In genomic region chr2:142838118-142838517, GRCm38 (mm10) we compare ENCODE assay signal across 10 mouse cellular contexts.
DNase-seq lines count a peak whose midpoint lies in the region; ATAC-seq and TF ChIP-seq lines count a peak whose summit lies in the region.
"Had no signal": no experiment of that assay in that cellular context is flagged by ENCODE, and none has a peak within 500 bp of the region (broad histone marks: within the 10 kb centered on the region; RNA-seq: fewer than 3 reads in every experiment).

No protein-coding gene starts in this region.

- intact Hi-C loops in heart, adult 2 months (cut with DNase I), result no loop called here

- no peaks in the 10 kb centered on the region for H3K27me3 ChIP-seq in heart, adult 2 months (ENCODE audit: control insufficient read depth, insufficient read depth, low read length)
- no peaks in the 10 kb centered on the region for H3K27me3 ChIP-seq in lung, embryonic 15.5 days
- H3K27me3 ChIP-seq: midbrain, embryonic 15.5 days had no signal

- H3K9ac ChIP-seq in heart, adult 2 months (ENCODE audit: low read depth, low read length), result no peak overlapping the region
- no peak overlapping the region for H3K9ac ChIP-seq in lung, embryonic 15.5 days
- H3K9ac ChIP-seq: midbrain, embryonic 15.5 days had no signal

- no peak overlapping the region for H3K4me2 ChIP-seq in lung, embryonic 15.5 days
- H3K4me2 ChIP-seq: midbrain, embryonic 15.5 days had no signal

- H3K4me1 ChIP-seq in heart, adult 2 months (ENCODE audit: control insufficient read depth, insufficient read depth, low read length), result no peaks in the 10 kb centered on the region; the same call in 1 of the 2 replicates
- H3K4me1 ChIP-seq in lung, embryonic 15.5 days, result peaks cover 15% of the 10 kb centered on the region
- H3K4me1 ChIP-seq: midbrain, embryonic 15.5 days had no signal

- peak; percentile 93 for ATAC-seq in lung, embryonic 15.5 days (ENCODE audit: borderline replicate concordance, extremely low read depth, low FRiP score, low TSS enrichment)
- ATAC-seq: midbrain, embryonic 15.5 days had no signal

- no peak for TF ChIP-seq POLR2A in heart, adult 2 months (IDR thresholded peaks at IDR 0.05; ENCODE audit: insufficient read depth, low read depth, low read length)

- no peaks in the 10 kb centered on the region for H3K9me3 ChIP-seq in lung, embryonic 15.5 days
- H3K9me3 ChIP-seq: midbrain, embryonic 15.5 days had no signal

- no peak overlapping the region for H3K27ac ChIP-seq in heart, adult 2 months
- H3K27ac ChIP-seq in lung, embryonic 15.5 days, result peak overlapping the region; percentile 82
- H3K27ac ChIP-seq: midbrain, embryonic 15.5 days had no signal

- TF ChIP-seq EP300 in heart, adult 2 months (IDR thresholded peaks at IDR 0.05; ENCODE audit: insufficient read depth, low read depth, low read length), result no peak

- no peaks in the 10 kb centered on the region; the same call in 1 of the 2 replicates for H3K36me3 ChIP-seq in heart, adult 2 months (ENCODE audit: control insufficient read depth, insufficient read depth, low read length)
- H3K36me3 ChIP-seq in lung, embryonic 15.5 days, result no peaks in the 10 kb centered on the region
- H3K36me3 ChIP-seq: midbrain, embryonic 15.5 days had no signal

- no peaks in the 10 kb centered on the region for H3K79me2 ChIP-seq in heart, adult 2 months (replicated peaks; ENCODE audit: control insufficient read depth, insufficient read depth, low read length)

- TF ChIP-seq CTCF in heart, adult 2 months (IDR thresholded peaks at IDR 0.05), result no peak

- WGBS in heart, adult 2 months, result 52% methylated on average over 1 of the region's 1 CpGs
- WGBS in lung, embryonic 15.5 days, result 23% methylated on average over 1 of the region's 1 CpGs

- peak; percentile 90 for DNase-seq in heart, adult 11 months
- DNase-seq in heart, adult 2 months, result no peak
- DNase-seq in NIH3T3 (ENCODE audit: low read depth), result peak; percentile 75
- peak; percentile 9 for DNase-seq in kidney, adult 18-20 months
- no peak for DNase-seq in yolk sac, embryonic 10.5 days (ENCODE audit: low spot score)
- no peak for DNase-seq in frontal cortex, postnatal 25 days (ENCODE audit: low spot score in 2 of 2)
- no peak for DNase-seq in right cerebral cortex, postnatal 4 days
- DNase-seq: gastrocnemius, postnatal 25 days had no signal

- no peak overlapping the region for H3K4me3 ChIP-seq in heart, adult 2 months
- H3K4me3 ChIP-seq in lung, embryonic 15.5 days, result no peak overlapping the region
- H3K4me3 ChIP-seq: midbrain, embryonic 15.5 days had no signal

Comparison
In these comparisons a context has a peak if more than half of its experiments do, and no peak if none do; other contexts are left out.
1. DNase-seq: peak in heart, adult 11 months (single experiment), NIH3T3 (single experiment) and kidney, adult 18-20 months (single experiment); none in heart, adult 2 months (0 of 2), yolk sac, embryonic 10.5 days (single experiment), frontal cortex, postnatal 25 days (0 of 2) and right cerebral cortex, postnatal 4 days (single experiment).